Mouse (Mus musculus) mesoderm, embryonic 11.5 days (tissue): ENCODE data around the gene Epo.

Experiments used
- DNase-seq: peaks from one replicate; pipeline ENCODE4 v3.0.0-alpha.2; 2012; ENCODE audit warnings: low read depth, low spot score

Epo gene

DNA sequence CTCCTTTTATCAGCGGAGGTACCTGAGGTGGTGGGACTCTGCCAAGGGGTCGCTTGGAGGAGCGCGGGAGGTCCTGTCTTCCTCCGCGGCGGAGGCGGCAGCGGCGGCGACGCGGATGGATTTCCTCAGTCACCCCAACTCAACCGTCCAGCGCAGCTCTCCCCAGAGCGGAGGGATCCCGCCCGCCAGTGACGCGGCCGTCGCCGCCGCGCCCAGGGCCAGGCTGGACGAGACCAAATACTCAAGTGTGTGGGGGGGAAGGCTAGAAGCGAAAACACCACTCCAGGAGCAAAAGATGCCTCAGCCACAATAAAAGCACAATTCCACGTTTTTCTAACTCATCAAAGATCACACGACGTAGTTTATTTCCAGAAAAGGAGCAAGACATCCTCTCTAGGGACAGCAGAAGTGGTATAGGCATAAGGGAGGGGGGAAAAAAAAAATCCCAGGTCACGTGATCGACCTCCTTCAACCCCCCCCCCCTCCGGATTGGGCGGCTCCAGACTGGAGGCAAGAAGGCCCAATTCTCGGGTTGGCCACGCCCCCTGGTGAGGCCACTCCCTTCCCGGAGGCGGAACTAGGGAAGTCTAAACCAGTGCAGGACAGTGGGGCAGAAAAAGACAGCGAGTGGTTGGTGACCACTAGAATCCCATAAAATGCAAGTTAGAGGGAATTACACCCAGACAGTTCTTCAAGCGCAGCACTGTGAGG lies at the start of gene Epo, which contains the start of gene Gnb2:
Gene Epo (minus strand): TSS at position 126 of the 711 bp plus-strand sequence.
Gene Gnb2 (minus strand): TSS at position 394 of the 711 bp plus-strand sequence.
- DNase-seq: peak; percentile 99

DNA sequence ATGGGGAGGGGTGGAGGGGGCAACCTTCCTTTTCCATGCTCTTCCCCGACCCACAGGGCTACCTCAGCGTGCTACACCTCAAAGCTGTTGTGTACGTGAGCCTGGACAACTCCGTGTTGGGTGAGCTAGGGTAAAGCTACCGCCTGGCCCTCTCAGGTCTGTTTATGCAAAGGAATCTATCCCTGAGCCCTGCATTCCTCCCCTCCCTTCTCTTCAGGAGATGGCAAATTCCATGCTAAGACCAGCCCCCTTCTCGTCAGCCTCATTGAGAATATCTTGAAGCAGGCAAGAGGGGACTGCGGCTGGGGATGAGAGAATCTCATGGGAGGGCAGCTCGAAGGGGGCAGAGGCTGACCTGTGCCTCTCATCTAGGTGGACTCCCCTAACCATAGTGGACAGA lies 49.7 kb upstream of the Epo start:
- DNase-seq: no peak

DNA sequence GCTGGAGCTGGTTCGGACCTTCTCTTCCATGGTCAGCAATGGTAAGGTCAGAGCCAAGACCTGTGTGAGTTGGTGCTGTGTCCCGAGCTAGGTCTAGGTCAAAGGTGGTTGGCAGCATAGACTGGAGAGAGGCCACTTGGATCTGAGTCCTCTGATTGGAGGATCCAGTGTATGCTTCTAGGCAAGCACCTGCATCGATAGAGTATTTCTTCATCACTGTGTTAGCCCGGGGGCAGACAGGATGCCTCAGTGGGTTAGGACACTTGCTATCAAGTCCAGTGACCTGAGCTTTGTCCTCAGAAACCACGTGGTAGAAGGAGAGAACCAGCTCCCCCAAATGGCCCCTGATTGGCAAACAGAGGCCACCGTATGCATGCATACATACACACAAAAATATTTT lies 47.2 kb upstream of the Epo start:
- DNase-seq: no peak

DNA sequence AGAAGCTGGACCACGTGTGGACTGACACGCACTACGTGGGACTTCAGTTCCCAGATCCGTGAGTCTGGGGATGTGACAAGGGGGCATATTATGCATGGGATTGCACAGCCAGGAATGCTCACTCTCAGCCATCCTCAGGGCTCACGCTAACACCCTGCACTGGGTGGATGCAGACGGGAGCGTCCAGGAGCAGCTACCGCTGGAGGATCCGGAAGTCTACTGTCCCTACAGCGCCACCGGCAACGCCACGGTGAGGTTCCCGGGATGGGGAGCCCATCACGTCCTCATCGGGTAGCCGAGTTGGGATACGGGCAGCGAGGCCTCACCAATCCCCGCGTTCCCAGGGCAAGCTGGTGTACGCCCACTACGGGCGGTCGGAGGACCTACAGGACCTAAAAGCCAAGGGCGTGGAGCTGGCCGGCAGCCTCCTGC lies 41.4 kb upstream of the Epo start:
- peak; percentile 38 for DNase-seq

DNA sequence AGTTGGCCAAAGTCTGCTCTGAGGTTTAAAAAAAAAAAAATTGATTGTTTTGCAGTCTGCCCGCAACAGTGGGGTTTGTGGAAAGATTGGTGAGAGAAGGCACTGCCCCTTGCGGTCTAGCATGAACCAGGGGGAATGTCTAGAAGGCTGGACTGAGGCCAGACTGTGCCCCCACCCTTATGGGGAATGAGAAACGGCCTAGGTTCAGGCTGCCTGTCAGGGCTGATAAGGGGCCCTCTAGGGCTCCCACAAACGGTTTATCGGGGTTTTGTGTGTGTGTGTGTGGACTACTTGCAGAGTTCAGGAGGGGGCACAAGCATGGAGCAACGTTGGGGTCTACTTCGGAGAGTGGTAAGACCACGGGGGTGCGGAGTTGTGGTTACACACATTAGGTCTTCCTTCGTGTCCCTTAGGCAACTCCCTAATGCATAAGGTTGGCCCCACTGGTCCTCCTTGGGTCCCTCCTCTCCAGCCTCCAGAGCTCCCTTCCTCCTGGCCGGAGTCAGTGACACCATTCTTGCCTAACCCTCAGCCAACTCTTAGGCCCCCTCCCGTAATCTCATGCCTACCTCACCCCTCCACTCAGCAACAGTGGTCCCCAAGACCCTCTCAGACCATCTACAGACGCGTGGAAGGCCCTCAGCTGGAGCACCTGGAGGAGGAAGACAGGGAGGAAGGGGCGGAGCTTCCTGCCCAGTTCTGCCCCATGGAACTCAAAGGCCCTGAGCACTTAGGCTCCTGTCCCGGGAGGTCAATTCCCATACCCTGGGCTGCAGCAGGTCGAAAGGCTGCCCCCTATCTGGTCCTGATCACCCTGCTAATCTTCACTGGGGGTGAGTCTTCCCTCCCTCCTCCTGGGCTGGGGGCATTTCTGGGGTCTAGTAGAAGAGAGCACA lies 37.9 kb upstream of the Epo start:
- DNase-seq: no peak

DNA sequence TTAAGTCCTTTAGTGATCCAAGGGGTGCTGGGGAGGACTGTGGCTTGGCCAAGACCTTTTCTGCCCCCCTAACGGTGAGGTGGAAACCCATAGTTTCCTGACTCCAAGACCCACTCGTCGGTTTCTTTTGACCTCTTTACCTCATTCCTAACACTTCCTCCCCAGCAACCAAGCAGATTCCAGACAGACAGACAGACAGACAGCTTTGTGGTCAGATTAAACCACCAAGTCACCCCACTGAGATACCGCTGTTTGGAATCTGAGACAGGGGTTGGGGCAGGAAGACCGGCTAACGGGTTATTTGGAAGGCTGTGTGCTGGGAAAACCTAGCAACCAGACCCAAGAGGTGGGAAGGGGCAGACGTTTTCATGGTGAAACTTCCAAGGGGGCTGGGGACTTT lies 37.1 kb upstream of the Epo start:
- no peak for DNase-seq

DNA sequence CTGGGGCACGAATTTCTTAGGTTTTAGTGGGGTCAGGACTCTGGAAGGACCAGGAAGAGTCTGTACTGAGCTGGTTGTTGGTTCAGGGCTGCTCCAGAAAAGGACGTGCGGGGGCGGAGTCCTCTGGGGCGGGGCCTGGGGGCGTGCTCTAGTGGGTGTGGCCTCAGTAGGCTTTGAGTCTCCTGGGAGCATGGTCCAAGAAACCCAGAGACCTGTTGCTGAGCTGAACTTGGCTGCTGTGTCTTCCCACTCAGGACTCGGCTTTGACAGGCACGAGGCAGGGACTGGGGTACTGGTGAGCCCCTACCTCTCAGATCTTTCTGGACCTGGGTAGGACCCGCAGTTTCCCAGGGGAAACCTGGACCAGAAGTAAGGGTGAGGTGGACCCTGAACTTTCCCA lies 36.6 kb upstream of the Epo start, which contains the start of gene Tfr2:
Gene Tfr2 (plus strand): TSS at position 176 of the 400 bp plus-strand sequence.
- no peak for DNase-seq

DNA sequence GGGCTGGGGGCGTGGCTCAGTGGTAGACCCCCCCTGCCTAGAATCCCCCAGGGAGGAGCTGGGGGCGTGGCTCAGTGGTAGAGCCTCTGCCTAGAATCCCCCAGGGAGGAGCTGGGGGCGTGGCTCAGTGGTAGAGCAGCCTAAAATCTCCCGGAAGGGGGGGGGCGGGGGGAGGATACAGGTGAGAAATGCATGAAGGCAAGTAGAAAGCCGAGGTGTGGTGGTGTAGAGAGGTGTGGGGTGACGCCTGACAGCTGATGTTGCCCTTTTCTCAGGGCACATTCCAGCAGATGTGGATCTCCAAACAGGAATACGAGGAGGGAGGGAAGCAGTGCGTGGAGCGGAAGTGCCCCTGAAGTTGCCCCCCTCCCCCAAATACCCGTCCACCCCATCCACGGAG lies 36.0 kb upstream of the Epo start:
- no peak for DNase-seq

DNA sequence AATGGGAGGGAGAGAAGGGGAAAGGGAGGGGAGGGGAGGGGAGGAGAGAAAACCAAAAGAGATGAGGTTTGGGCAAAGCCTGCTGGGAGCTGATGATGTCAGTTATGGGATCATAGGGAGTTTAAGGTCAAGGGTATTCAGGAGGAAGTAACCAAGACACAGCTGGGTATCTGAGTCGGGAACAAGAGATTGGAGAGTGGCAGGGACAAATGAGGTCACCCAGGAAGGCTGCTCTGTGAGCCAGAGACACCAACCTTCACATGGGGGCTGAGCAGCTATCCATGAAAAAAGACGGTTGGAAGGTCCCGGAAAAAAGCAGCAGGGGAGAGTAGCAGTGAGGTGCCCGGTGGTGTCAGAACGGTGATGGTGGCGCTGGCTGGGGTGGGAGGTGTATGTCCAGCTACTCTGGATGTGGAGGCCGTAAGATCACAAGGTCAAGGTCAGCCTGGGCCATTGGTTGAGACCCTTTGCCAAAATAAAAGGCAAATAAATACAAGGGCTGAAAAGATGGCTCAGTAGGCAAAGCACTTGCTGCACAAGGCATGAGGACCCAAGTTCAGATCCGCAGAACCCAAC lies 35.3 kb upstream of the Epo start:
- no peak for DNase-seq

DNA sequence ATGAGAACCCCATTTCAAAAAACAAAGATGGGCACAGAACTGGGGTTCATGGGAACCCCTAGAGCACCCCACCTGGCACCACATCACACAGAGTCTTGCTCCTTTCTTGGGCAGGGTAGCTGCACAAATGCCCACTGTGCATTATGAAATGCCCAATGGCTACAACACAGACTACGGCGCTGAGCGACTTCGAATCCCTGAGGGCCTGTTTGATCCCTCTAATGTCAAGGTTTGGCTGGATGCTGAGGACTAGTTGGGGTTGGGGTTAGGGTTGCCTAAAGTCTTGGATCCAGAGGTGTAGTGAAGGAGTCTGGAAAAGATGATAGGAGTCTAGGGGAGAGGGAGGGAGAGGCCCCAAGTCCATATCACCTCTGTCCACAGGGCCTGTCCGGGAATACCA lies 33.4 kb upstream of the Epo start:
- no peak for DNase-seq

DNA sequence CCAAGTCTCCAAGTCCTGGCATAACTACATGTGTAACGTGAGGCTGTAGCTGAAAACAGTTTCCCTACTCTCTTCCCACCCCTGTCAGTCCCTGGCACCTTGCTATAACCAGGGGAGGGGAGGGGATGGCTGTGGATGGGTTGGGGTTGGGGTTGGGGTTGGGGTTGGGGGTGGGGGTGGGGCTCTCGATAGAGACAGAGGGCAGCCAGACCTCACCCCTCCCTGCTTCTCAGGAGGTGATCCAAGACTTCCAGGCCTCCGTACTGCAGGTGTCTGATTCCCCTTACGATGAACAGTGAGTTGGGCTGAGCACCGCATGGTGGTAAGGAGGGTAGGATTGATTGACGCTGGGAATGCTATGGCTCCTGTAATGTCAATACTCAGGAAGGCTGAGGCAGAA lies 32.7 kb upstream of the Epo start:
- no peak for DNase-seq

DNA sequence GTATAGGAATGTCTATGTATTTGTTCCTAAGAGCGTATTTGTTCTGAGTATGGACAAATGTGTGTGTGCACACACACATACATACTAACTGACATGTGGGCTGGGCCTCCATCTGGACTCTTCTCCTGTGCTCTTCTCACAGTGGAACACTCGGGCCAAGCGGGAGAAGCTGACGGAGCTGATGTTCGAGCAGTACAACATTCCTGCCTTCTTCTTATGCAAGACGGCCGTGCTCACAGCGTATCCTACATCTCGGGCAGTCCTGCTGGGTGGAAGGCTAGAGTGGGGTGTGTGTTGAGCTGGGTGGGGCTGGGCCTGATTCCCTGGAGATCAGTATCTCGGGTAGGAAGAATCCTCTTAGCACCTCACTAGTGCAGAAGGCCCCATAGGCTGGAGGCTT lies 29.9 kb upstream of the Epo start:
- no peak for DNase-seq

DNA sequence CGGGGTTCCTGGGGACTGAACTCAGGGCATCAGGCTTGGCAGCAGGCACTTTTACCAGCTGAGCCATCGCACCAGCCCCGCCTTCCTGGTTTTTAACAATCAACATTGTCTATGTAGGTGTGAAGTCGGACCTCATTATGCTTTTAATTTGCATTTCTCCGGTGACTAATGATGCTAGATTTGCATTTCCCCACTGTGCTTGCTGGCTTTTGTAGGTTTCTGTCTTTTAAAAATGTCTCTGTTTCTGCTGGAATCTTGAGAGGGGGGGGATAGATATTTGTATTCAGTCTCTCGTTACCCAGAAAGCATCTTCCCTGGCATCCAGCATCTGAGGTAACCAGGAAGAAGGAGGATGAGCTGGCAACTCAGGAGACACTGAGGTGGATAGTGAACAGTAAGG lies 28.5 kb upstream of the Epo start:
- no peak for DNase-seq

DNA sequence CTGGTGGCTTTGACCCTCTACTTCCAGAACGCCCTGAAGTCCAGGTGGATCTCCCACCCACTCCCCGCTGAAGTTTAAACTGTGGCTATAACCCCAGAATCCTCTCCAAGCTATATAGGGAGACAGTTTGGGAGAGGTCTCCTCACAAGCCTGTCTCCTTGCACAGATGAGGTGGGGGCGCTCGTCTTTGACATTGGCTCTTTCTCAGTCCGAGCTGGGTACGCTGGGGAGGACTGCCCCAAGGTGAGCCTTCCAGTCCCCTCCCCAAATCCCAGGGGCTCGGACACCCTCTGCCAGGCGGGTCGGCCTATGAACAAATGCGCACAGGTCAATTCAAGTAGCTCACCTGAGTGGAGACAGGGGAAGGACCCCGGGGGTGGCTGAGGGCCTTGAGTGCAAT lies 20.9 kb upstream of the Epo start:
- no peak for DNase-seq

DNA sequence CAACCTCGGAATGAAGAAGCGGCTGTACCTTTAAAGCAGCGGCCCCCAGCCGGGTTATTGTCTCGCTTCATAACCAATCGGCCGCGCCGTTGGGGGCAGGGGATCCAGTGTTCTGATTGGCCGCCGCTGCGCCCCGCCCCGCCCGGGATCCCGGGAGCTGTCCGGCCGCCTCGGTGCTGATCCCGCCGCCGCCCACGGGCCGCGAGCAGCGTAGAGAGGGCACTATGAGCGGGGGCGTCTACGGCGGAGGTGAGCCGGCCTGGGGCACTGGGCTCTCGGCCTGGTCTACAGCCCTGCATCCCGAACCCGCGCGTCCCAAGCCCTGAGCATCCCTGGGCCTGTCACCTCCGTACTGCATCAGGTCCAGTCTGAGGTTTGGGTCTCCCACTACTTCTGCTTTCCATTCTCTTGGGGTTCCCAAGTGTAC lies 20.4 kb upstream of the Epo start, which contains the start of gene Actl6b:
Gene Actl6b (plus strand): TSS at position 107 of the 427 bp plus-strand sequence.
- peak; percentile 83 for DNase-seq

DNA sequence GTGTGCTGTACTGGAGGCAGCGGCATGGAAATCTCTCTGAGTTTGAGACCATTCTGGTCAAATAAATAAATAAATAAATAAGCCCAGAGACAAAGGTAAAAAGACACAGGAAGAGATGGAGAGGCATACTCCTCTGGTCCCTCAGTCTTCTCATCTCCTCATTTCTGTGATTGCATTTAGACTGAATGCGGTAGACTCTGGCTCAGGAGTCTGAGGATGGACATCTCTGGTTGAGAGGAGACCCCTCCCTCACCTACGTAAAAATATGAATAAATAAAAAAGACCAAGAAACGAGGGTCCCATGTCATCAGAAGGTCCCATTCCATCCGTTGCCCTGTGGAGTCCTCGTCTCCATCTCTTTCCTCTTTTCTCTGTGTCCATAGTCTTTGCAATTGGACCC lies 20.0 kb upstream of the Epo start:
- no peak for DNase-seq

DNA sequence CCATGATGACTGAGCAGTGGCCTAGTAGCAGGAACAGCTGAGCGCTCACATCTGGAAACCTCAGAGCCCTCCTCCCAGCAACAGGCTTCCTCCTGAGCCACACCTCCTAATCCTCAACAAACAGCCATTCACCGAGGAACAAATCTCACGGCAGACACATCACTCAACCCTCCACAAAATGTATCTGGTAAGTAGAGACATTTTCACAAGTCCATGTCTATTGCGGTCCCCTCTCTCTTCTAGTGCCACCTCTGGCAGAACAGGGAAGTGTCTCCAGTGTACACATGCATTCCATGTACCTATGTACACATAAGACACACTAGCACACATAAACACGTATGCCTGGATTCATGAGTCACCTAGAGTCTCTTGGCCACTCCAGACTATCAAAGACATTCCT lies 18.1 kb upstream of the Epo start:
- no peak for DNase-seq

DNA sequence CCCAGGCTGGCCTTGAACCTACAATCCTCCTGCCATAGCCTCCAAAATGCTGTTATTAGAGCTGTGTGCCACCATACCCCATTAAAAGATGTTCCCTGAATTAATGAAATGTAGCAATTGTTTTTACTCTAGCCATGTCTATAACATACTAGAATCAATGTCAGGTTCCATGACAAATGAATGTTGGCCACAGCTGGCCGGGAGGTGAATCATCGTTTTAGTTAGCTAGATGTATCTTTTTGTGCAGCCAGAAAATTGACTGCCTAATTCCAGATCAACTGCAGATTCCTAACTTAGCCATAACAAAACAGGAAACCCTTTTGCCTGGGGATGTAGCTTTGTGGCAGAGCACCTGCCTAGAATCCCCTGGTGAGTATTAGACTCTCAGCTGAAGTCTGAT lies 16.8 kb upstream of the Epo start:
- no peak for DNase-seq

DNA sequence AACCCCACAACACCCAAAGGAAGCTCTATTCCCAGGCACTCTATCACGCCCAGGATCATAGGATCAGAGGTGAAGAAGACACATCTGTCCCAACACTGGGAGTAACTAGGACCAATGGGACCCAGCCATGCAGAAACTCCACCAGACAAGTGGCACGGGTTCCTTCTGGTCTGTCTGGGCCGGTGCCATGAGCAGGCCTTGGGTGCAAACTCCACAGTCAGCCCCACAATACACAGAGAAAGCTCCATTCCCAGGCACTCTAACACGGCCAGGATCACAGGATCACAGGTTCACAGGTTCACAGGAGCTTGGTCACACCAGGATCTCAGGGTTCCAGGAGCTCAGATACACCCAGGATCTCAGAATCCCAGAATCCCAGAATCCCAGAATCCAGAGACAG lies 12.6 kb upstream of the Epo start:
- no peak for DNase-seq

DNA sequence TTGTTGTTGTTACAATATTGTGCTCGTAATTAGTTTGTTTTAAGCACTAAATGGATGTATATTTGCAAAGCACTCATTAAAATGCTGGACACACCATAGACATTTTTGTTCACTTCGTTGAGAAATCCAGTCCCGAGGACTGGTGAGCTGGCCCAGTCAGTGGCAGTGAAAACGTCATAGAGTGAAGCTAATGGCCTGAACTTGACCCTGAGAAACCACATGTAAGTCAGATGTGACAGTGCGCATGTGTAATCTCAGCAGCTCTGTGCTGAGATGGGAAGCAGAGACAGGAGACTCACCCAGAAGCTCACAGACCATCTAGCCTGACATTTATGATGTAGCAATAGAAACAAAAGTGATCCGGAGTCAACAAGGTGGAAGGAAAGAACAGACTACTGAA lies 11.9 kb upstream of the Epo start:
- no peak for DNase-seq

DNA sequence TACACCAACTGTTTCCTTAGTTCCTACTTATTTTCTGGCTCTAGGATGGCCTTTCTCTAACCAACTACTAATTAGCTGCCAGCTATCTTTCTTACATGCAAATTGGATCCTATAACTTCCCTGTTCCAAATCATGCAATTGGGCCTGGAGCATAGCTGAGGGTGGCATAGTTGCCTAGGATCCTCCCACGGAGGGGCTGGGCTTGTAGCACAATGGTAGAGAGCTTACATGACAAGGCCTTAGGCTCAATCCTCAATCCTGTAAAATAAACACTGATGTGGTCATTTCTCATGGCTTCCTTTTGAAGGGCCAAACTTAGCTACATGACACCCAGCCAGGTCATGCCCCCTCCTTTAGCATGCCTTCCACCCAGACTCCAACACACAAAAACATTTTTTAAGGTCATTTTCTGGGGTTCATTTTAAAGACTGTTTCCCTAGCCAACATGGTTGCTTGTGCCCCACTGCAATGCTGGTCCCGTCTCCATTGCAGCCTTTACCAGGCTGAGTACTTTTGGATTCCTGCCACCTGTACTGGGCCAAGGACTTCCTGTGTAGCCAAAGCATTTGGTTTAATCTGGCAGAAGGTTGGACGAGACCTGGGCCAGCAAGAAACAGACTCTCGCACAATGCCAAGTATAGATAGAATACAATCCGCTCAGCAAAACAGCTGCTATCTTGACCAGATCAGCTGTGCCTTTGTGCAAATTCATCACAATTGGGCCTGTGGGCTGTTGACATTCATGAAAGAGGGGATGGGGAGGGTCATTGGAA lies 8.9 kb upstream of the Epo start:
- DNase-seq: no peak

DNA sequence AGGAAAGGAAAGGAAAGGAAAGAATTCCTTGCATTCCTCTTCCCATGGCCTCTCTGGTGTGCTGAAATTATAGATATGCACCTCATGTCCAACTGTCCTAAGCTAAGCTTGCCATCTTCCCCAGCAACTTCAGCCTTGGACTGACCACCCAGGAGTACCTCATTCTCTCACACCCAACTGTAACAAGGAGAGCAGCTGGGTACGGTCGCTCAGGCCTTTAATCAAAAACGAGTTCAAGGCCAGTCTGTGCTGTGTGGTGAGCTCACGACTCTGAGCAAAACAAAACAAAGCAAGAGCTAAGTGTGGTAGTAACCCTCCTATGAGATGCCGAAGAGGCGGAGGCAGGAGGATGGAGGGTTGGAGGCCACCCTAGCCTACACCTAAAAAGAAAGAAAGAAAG lies 7.9 kb upstream of the Epo start:
- no peak for DNase-seq
